Mouse (Mus musculus): ENCODE measurements at regions not wholly inside any gene's neighbourhood (a gene's known extent, or its start where the extent isn't known, plus 50 kb on each side); places are given as distances from the start of the nearest gene placed in this dataset.
"Not testable (repeated sequence)": the region's sequence is repeated elsewhere in the genome, so short reads cannot be mapped to it uniquely, and the experiment has no call there.

GRCm38 (mm10) chr10:96406306-96406705, 210.5 kb upstream of the Btg1 start:
- no peak overlapping the region for H3K4me2 ChIP-seq (ENCODE audit: low read depth, low read length)
- H3K4me1 ChIP-seq (ENCODE audit: control insufficient read depth, insufficient read depth, low read length): no peaks in the 10 kb centered on the region
- ATAC-seq (replicated peaks; ENCODE audit: extremely low read depth, insufficient read depth, low FRiP score): no peak
- H3K4me3 ChIP-seq (ENCODE audit: low read length): no peak overlapping the region
- no peaks in the 10 kb centered on the region for H3K27me3 ChIP-seq (ENCODE audit: control insufficient read depth, insufficient read depth, low read length)
- H3K9me3 ChIP-seq (replicated peaks; ENCODE audit: control insufficient read depth, low read length): no peaks in the 10 kb centered on the region
- H3K36me3 ChIP-seq (ENCODE audit: control insufficient read depth, insufficient read depth): no peaks in the 10 kb centered on the region
- 75% methylated on average over 5 of the region's 5 CpGs for WGBS
- no peak overlapping the region for H3K9ac ChIP-seq (ENCODE audit: low read length)
- H3K27ac ChIP-seq (ENCODE audit: low read length): no peak overlapping the region

GRCm38 (mm10) chr10:96407846-96408245, 209.0 kb upstream of the Btg1 start:
- H3K27ac ChIP-seq (ENCODE audit: low read length): no peak overlapping the region
- no peak overlapping the region for H3K4me2 ChIP-seq (ENCODE audit: low read depth, low read length)
- no peak overlapping the region for H3K9ac ChIP-seq (ENCODE audit: low read length)
- no peak for ATAC-seq (replicated peaks; ENCODE audit: extremely low read depth, insufficient read depth, low FRiP score)
- H3K27me3 ChIP-seq (ENCODE audit: control insufficient read depth, insufficient read depth, low read length): no peaks in the 10 kb centered on the region
- H3K9me3 ChIP-seq (replicated peaks; ENCODE audit: control insufficient read depth, low read length): no peaks in the 10 kb centered on the region
- H3K4me1 ChIP-seq (ENCODE audit: control insufficient read depth, insufficient read depth, low read length): no peaks in the 10 kb centered on the region
- 57% methylated on average over 3 of the region's 3 CpGs for WGBS
- no peak overlapping the region for H3K4me3 ChIP-seq (ENCODE audit: low read length)
- no peaks in the 10 kb centered on the region for H3K36me3 ChIP-seq (ENCODE audit: control insufficient read depth, insufficient read depth)

DNA sequence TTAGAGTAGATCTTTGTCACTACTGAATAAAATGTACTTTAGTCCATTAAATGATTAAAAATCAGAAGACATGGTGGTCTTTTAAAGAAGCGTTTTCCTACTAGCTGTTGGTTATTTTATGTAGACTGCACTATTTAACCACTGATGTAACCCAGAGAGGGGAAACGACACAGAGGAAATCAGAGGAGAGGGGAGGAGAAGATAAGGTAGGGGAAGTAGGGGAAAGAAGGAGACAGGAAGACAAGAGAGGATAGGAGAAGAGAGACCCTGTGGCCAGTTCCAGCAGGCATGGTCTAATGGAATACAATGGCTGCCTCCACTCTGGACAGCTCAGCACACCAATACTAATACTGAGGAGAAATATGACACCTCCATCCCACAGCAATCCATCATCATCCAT, 208.6 kb upstream of the Btg1 start:
- no peak overlapping the region for H3K4me3 ChIP-seq (ENCODE audit: low read length)
- no peak overlapping the region for H3K4me2 ChIP-seq (ENCODE audit: low read depth, low read length)
- no peak for ATAC-seq (replicated peaks; ENCODE audit: extremely low read depth, insufficient read depth, low FRiP score)
- no peaks in the 10 kb centered on the region for H3K27me3 ChIP-seq (ENCODE audit: control insufficient read depth, insufficient read depth, low read length)
- H3K9me3 ChIP-seq (replicated peaks; ENCODE audit: control insufficient read depth, low read length): no peaks in the 10 kb centered on the region
- 30% methylated on average over 2 of the region's 2 CpGs for whole genome bisulfite sequencing
- H3K27ac ChIP-seq (ENCODE audit: low read length): no peak overlapping the region
- H3K9ac ChIP-seq (ENCODE audit: low read length): no peak overlapping the region
- no peaks in the 10 kb centered on the region for H3K4me1 ChIP-seq (ENCODE audit: control insufficient read depth, insufficient read depth, low read length)
- H3K36me3 ChIP-seq (ENCODE audit: control insufficient read depth, insufficient read depth): no peaks in the 10 kb centered on the region

GRCm38 (mm10) chr10:96410028-96410427, 206.8 kb upstream of the Btg1 start:
- H3K9ac ChIP-seq (ENCODE audit: low read length): no peak overlapping the region
- no peak for ATAC-seq (replicated peaks; ENCODE audit: extremely low read depth, insufficient read depth, low FRiP score)
- H3K27me3 ChIP-seq (ENCODE audit: control insufficient read depth, insufficient read depth, low read length): no peaks in the 10 kb centered on the region
- WGBS: 84% methylated on average over 6 of the region's 6 CpGs
- H3K4me3 ChIP-seq (ENCODE audit: low read length): no peak overlapping the region
- H3K36me3 ChIP-seq (ENCODE audit: control insufficient read depth, insufficient read depth): no peaks in the 10 kb centered on the region
- no peak overlapping the region for H3K4me2 ChIP-seq (ENCODE audit: low read depth, low read length)
- no peaks in the 10 kb centered on the region for H3K4me1 ChIP-seq (ENCODE audit: control insufficient read depth, insufficient read depth, low read length)
- no peak overlapping the region for H3K27ac ChIP-seq (ENCODE audit: low read length)
- H3K9me3 ChIP-seq (replicated peaks; ENCODE audit: control insufficient read depth, low read length): no peaks in the 10 kb centered on the region

DNA sequence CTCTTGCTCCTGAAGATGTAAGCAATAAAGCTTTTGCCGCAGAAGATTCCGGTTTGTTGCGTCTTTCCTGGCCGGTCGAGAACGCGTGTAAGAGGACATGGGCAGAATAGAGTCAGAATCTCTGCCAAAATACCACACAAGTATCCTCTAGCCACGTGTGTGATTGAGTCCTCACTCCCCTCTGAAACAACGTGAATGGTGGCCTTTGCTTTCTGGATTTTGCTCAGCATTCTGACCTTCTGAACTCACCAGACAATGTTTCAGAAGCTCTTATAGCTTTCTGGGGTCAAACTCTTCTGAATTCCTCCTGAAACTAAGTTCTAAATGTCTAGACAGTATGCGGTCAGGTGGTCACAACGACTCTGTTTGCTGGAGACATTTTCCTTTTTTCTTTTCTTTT, 202.0 kb upstream of the Btg1 start:
- Histone ChIP-seq H3K27me3 (ENCODE audit: control insufficient read depth, insufficient read depth, low read length) (no peaks in the 10 kb centered on the region), H3K9me3 (replicated peaks; ENCODE audit: control insufficient read depth, low read length) (no peaks in the 10 kb centered on the region), H3K27ac (ENCODE audit: low read length) (no peak overlapping the region), H3K36me3 (ENCODE audit: control insufficient read depth, insufficient read depth) (no peaks in the 10 kb centered on the region), H3K4me2 (ENCODE audit: low read depth, low read length) (no peak overlapping the region), H3K4me1 (ENCODE audit: control insufficient read depth, insufficient read depth, low read length) (no peaks in the 10 kb centered on the region), H3K9ac (ENCODE audit: low read length) (no peak overlapping the region), H3K4me3 (ENCODE audit: low read length) (no peak overlapping the region)
- no peak for ATAC-seq (replicated peaks; ENCODE audit: extremely low read depth, insufficient read depth, low FRiP score)
- WGBS: 90% methylated on average over 11 of the region's 11 CpGs

DNA sequence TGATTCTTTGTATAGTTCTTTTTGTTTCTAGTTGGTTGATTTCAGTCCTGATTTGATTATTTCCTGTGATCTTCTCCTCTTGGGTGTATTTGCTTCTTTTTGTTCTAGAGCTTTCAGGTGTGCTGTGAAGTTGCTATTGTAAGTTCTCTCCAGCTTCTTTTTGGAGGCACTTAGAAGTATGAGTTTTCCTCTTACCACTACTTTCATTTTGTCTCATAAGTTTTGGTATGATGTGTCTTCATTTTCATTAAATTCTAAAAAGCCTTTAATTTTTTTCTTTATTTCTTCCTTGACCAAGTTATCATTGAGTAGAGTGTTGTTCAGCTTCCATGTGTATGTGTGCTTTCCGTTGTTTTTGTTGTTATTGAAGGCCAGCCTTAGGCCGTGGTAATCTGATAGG, 195.3 kb upstream of the Btg1 start:
- H3K36me3 ChIP-seq (ENCODE audit: control insufficient read depth, insufficient read depth); H3K9ac ChIP-seq (ENCODE audit: low read length); H3K9me3 ChIP-seq (replicated peaks; ENCODE audit: control insufficient read depth, low read length); H3K27ac ChIP-seq (ENCODE audit: low read length); H3K27me3 ChIP-seq (ENCODE audit: control insufficient read depth, insufficient read depth, low read length); H3K4me2 ChIP-seq (ENCODE audit: low read depth, low read length); H3K4me3 ChIP-seq (ENCODE audit: low read length); H3K4me1 ChIP-seq (ENCODE audit: control insufficient read depth, insufficient read depth, low read length); ATAC-seq (replicated peaks; ENCODE audit: extremely low read depth, insufficient read depth, low FRiP score): not testable (repeated sequence)
- WGBS: 86% methylated on average over 2 of the region's 2 CpGs

DNA sequence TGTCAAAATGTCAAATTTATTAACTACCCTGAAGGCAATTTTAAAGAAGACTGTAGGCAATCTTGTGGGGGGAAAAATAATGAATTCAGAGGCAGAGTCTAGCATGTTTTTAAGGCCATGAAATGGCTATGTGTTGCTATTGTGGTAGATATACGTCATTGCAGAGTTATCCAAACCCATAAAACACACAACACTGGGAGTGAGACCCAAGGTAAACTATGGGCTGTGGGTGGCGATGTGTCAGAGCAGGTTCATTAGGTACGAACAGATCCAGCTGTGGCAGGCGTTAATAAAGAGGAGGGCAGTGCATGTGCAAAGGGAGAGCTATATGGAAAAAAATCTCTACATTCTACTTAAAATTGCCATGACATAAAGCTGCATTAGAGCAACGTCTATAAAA, 189.4 kb upstream of the Btg1 start:
- Histone ChIP-seq H3K4me1 (ENCODE audit: control insufficient read depth, insufficient read depth, low read length) (no peaks in the 10 kb centered on the region), H3K27me3 (ENCODE audit: control insufficient read depth, insufficient read depth, low read length) (no peaks in the 10 kb centered on the region), H3K36me3 (ENCODE audit: control insufficient read depth, insufficient read depth) (no peaks in the 10 kb centered on the region), H3K9ac (ENCODE audit: low read length) (no peak overlapping the region), H3K27ac (ENCODE audit: low read length) (no peak overlapping the region), H3K4me3 (ENCODE audit: low read length) (no peak overlapping the region), H3K4me2 (ENCODE audit: low read depth, low read length) (no peak overlapping the region), H3K9me3 (replicated peaks; ENCODE audit: control insufficient read depth, low read length) (no peaks in the 10 kb centered on the region)
- 83% methylated on average over 5 of the region's 5 CpGs for WGBS
- ATAC-seq (replicated peaks; ENCODE audit: extremely low read depth, insufficient read depth, low FRiP score): no peak

- H3K4me1 ChIP-seq (ENCODE audit: control insufficient read depth, insufficient read depth, low read length): no peaks in the 10 kb centered on the region
- H3K36me3 ChIP-seq (ENCODE audit: control insufficient read depth, insufficient read depth): no peaks in the 10 kb centered on the region
- H3K27me3 ChIP-seq (ENCODE audit: control insufficient read depth, insufficient read depth, low read length): no peaks in the 10 kb centered on the region
- H3K4me2 ChIP-seq (ENCODE audit: low read depth, low read length): no peak overlapping the region
- no peak overlapping the region for H3K27ac ChIP-seq (ENCODE audit: low read length)
- no peak overlapping the region for H3K4me3 ChIP-seq (ENCODE audit: low read length)
- ATAC-seq (replicated peaks; ENCODE audit: extremely low read depth, insufficient read depth, low FRiP score): no peak
- H3K9ac ChIP-seq (ENCODE audit: low read length): no peak overlapping the region
- no peaks in the 10 kb centered on the region for H3K9me3 ChIP-seq (replicated peaks; ENCODE audit: control insufficient read depth, low read length)
- 54% methylated on average over 3 of the region's 3 CpGs for WGBS
Measured at GRCm38 (mm10) chr10:96430142-96430541, 186.7 kb upstream of the Btg1 start.

GRCm38 (mm10) chr10:96435109-96435508, 181.7 kb upstream of the Btg1 start:
- WGBS: 63% methylated on average over 6 of the region's 6 CpGs
- peak overlapping the region; percentile 21 for H3K27ac ChIP-seq (ENCODE audit: low read length)
- ATAC-seq (replicated peaks; ENCODE audit: extremely low read depth, insufficient read depth, low FRiP score): no peak

More at GRCm38 (mm10) chr10:96435109-96435508, 181.7 kb upstream of the Btg1 start:
- Histone ChIP-seq H3K9ac (ENCODE audit: low read length) (no peak overlapping the region), H3K9me3 (replicated peaks; ENCODE audit: control insufficient read depth, low read length) (no peaks in the 10 kb centered on the region), H3K4me3 (ENCODE audit: low read length) (no peak overlapping the region), H3K4me2 (ENCODE audit: low read depth, low read length) (no peak overlapping the region), H3K27me3 (ENCODE audit: control insufficient read depth, insufficient read depth, low read length) (no peaks in the 10 kb centered on the region), H3K4me1 (ENCODE audit: control insufficient read depth, insufficient read depth, low read length) (no peaks in the 10 kb centered on the region), H3K36me3 (ENCODE audit: control insufficient read depth, insufficient read depth) (no peaks in the 10 kb centered on the region)

Data from heart, embryonic 16.5 days (tissue).